ENCODE assay signal across 22 mouse cellular contexts in genomic region chr3:41655642-41656041, GRCm38 (mm10).
A peak's percentile ranks its signal among the peaks of the same experiment; 100 is the strongest.
DNase-seq lines count a peak whose midpoint lies in the region; ATAC-seq and TF ChIP-seq lines count a peak whose summit lies in the region.
"Had no signal": no experiment of that assay in that cellular context is flagged by ENCODE, and none has a peak within 500 bp of the region (broad histone marks: within the 10 kb centered on the region; RNA-seq: fewer than 3 reads in every experiment).

No protein-coding gene starts in this region.

- no peak for TF ChIP-seq EP300 in heart, adult 2 months (IDR thresholded peaks at IDR 0.05; ENCODE audit: insufficient read depth, low read depth, low read length)

- no peak for TF ChIP-seq POLR2A in heart, adult 2 months (IDR thresholded peaks at IDR 0.05; ENCODE audit: insufficient read depth, low read depth, low read length)

- no peaks in the 10 kb centered on the region for H3K4me1 ChIP-seq in heart, adult 2 months (ENCODE audit: control insufficient read depth, insufficient read depth, low read length)
- H3K4me1 ChIP-seq: embryonic facial prominence, embryonic 13.5 days; hindbrain, embryonic 13.5 days; limb, embryonic 10.5 days; lung, embryonic 15.5 days had no signal

- 93% methylated on average over 1 of the region's 1 CpGs for WGBS in heart, adult 2 months

- H3K27ac ChIP-seq in heart, adult 2 months = no peak overlapping the region
- H3K27ac ChIP-seq: embryonic facial prominence, embryonic 13.5 days; hindbrain, embryonic 13.5 days; kidney, postnatal 0 days; limb, embryonic 10.5 days; lung, embryonic 15.5 days; macrophage had no signal

- TF ChIP-seq CTCF in heart, adult 2 months (IDR thresholded peaks at IDR 0.05) = peak; percentile 44

- no peaks in the 10 kb centered on the region for H3K27me3 ChIP-seq in heart, adult 2 months (ENCODE audit: control insufficient read depth, insufficient read depth, low read length)
- H3K27me3 ChIP-seq: embryonic facial prominence, embryonic 13.5 days; hindbrain, embryonic 13.5 days; lung, embryonic 15.5 days had no signal

- no peaks in the 10 kb centered on the region for H3K79me2 ChIP-seq in heart, adult 2 months (replicated peaks; ENCODE audit: control insufficient read depth, insufficient read depth, low read length)

- H3K36me3 ChIP-seq in heart, adult 2 months (ENCODE audit: control insufficient read depth, insufficient read depth, low read length) = no peaks in the 10 kb centered on the region

- no peak overlapping the region for H3K9ac ChIP-seq in heart, adult 2 months (ENCODE audit: low read depth, low read length)
- H3K9ac ChIP-seq: embryonic facial prominence, embryonic 13.5 days; hindbrain, embryonic 13.5 days; lung, embryonic 15.5 days had no signal

- ATAC-seq in megakaryocyte, adult 5-6 weeks (ENCODE audit: poor library complexity, severe bottlenecking) = 0 out of 2 replicates have a peak, but pooled peaks have one; percentile 40
- ATAC-seq: activated CD4-positive, CD25-positive, alpha-beta regulatory T cell, adult 4 months; forebrain, embryonic 14.5 days; intestine, embryonic 16.5 days had no signal

- no peak for DNase-seq in heart, adult 2 months
- no peak for DNase-seq in heart, postnatal 25 days (ENCODE audit: low spot score)
- peak; percentile 8 for DNase-seq in 416B (ENCODE audit: low read depth)
- DNase-seq in MEL-GATA-1-ER (ENCODE audit: extremely low read depth, low read depth) = peak; percentile 6
- no peak for DNase-seq in kidney, adult 11 months
- DNase-seq in left cerebral cortex, postnatal 10 days (ENCODE audit: extremely low spot score in 1 of 2, low spot score in 2 of 2) = no peak
- DNase-seq: adrenal gland, postnatal 14 days; cerebellum, adult 11 months; cerebellum, postnatal 14 days; heart, postnatal 10 days; layer of hippocampus, postnatal 36 days; right cerebral cortex, postnatal 25 days had no signal

- no peak overlapping the region for H3K4me3 ChIP-seq in heart, adult 2 months
- H3K4me3 ChIP-seq: embryonic facial prominence, embryonic 13.5 days; hindbrain, embryonic 13.5 days; limb, embryonic 10.5 days; lung, embryonic 15.5 days had no signal

- intact Hi-C loops in heart, adult 2 months (cut with DNase I) = no loop called here
- intact Hi-C loops in heart, postnatal 25 days (cut with DNase I) = no loop called here
- intact Hi-C loops in left cerebral cortex, postnatal 10 days (cut with DNase I) = no loop called here

Comparison
In these comparisons a context has a peak if more than half of its experiments do, and no peak if none do; other contexts are left out.
1. DNase-seq: peak in 416B (single experiment) and MEL-GATA-1-ER (single experiment); none in heart, adult 2 months (0 of 2), heart, postnatal 25 days (single experiment), kidney, adult 11 months (single experiment) and left cerebral cortex, postnatal 10 days (0 of 2).